Mouse (Mus musculus): ENCODE data around the gene Lrrd1. TPM values are rescaled to one million over a fixed set of nuclear protein-coding genes. Genes with fewer than 3 reads are reported as not detected.
"Not testable (repeated sequence)": the region's sequence is repeated elsewhere in the genome, so short reads cannot be mapped to it uniquely, and the experiment has no call there.

Lrrd1 gene
- polyA plus RNA-seq (2012; rRNA removed) = 0.06 TPM in 1 of 2 replicates, not detected in the other

GRCm38 (mm10) chr5:3845026-3845425 is at the start of gene Lrrd1:
Lrrd1 (plus strand) TSS chr5:3845173.
- DNase-seq (ENCODE audit: low read depth, low spot score) = no peak
- WGBS = 13% methylated on average over 24 of the region's 24 CpGs

- DNase-seq (ENCODE audit: low read depth, low spot score) = not testable (repeated sequence)
- 85% methylated on average over 2 of the region's 2 CpGs for WGBS
Observed at GRCm38 (mm10) chr5:3797101-3797500, 47.9 kb upstream of the Lrrd1 start.

GRCm38 (mm10) chr5:3798656-3799055 is 46.3 kb upstream of the Lrrd1 start:
- DNase-seq (ENCODE audit: low read depth, low spot score) = not testable (repeated sequence)

GRCm38 (mm10) chr5:3800041-3800440 is 44.9 kb upstream of the Lrrd1 start:
- no peak for DNase-seq (ENCODE audit: low read depth, low spot score)
- 76% methylated on average over 1 of the region's 1 CpGs for WGBS

GRCm38 (mm10) chr5:3800881-3801280 is 44.1 kb upstream of the Lrrd1 start:
- 25% methylated on average over 4 of the region's 4 CpGs for WGBS
- peak; percentile 45 for DNase-seq (ENCODE audit: low read depth, low spot score)

- DNase-seq (ENCODE audit: low read depth, low spot score) = no peak
- WGBS = 2% methylated on average over 18 of the region's 18 CpGs
Observed at GRCm38 (mm10) chr5:3801672-3802432, 43.1 kb upstream of the Lrrd1 start.

GRCm38 (mm10) chr5:3802433-3803291 is 42.3 kb upstream of the Lrrd1 start, which contains the start of the genes Ankib1 and Krit1:
Ankib1 (minus strand) TSS chr5:3802925.
Krit1 (plus strand) TSS chr5:3803184.
- WGBS = under 1% methylated on average over 108 of the region's 109 CpGs
- peak; percentile 69 for DNase-seq (ENCODE audit: low read depth, low spot score)

- DNase-seq (ENCODE audit: low read depth, low spot score) = no peak
- WGBS = under 1% methylated on average over 36 of the region's 36 CpGs
Observed at GRCm38 (mm10) chr5:3803292-3804165, 41.4 kb upstream of the Lrrd1 start.

GRCm38 (mm10) chr5:3808472-3808871 is 36.5 kb upstream of the Lrrd1 start:
- no peak for DNase-seq (ENCODE audit: low read depth, low spot score)
- WGBS = 97% methylated on average over 1 of the region's 1 CpGs

GRCm38 (mm10) chr5:3834107-3834506 is 10.9 kb upstream of the Lrrd1 start:
- 78% methylated on average over 1 of the region's 1 CpGs for WGBS
- DNase-seq (ENCODE audit: low read depth, low spot score) = no peak

GRCm38 (mm10) chr5:3870161-3870560 is 25.2 kb downstream of the Lrrd1 start:
- 58% methylated on average over 4 of the region's 4 CpGs for WGBS
- DNase-seq (ENCODE audit: low read depth, low spot score) = no peak

- 62% methylated on average over 1 of the region's 1 CpGs for WGBS
- no peak for DNase-seq (ENCODE audit: low read depth, low spot score)
Observed at GRCm38 (mm10) chr5:3872348-3872747, 27.4 kb downstream of the Lrrd1 start.

- 83% methylated on average over 3 of the region's 3 CpGs for WGBS
- no peak for DNase-seq (ENCODE audit: low read depth, low spot score)
Observed at GRCm38 (mm10) chr5:3873485-3873884, 28.5 kb downstream of the Lrrd1 start.

- not testable (repeated sequence) for DNase-seq (ENCODE audit: low read depth, low spot score)
- 78% methylated on average over 7 of the region's 7 CpGs for WGBS
Observed at GRCm38 (mm10) chr5:3886862-3887261, 41.9 kb downstream of the Lrrd1 start.

GRCm38 (mm10) chr5:3889201-3889600 is 44.2 kb downstream of the Lrrd1 start:
- no peak for DNase-seq (ENCODE audit: low read depth, low spot score)

- under 1% methylated on average over 10 of the region's 47 CpGs for WGBS
Observed at GRCm38 (mm10) chr5:3893459-3894293, 48.7 kb downstream of the Lrrd1 start, which contains the start of gene Mterf1a. Mterf1a (minus strand) TSS chr5:3893933.

GRCm38 (mm10) chr5:3894294-3894619 is 49.3 kb downstream of the Lrrd1 start:
- 93% methylated on average over 4 of the region's 4 CpGs for WGBS
- not testable (repeated sequence) for DNase-seq (ENCODE audit: low read depth, low spot score)

More at GRCm38 (mm10) chr5:3893459-3894293, 48.7 kb downstream of the Lrrd1 start, which contains the start of gene Mterf1a:
- DNase-seq (ENCODE audit: low read depth, low spot score) = not testable (repeated sequence)

- DNase-seq (ENCODE audit: low read depth, low spot score) = no peak
- 68% methylated on average over 2 of the region's 2 CpGs for WGBS
Observed at GRCm38 (mm10) chr5:3905471-3905870, 60.5 kb downstream of the Lrrd1 start.

Data from large intestine, adult 2 months (tissue).